Mouse (Mus musculus): ENCODE results near the gene Fgfr2. TPM values are rescaled to one million over a fixed set of nuclear protein-coding genes. Genes with fewer than 3 reads are reported as not detected.

Gene Fgfr2
- polyA plus RNA-seq, 1 experiment, result 14.8 TPM

- Histone ChIP-seq H3K36me3 (ENCODE audit: control insufficient read depth, insufficient read depth, low read length) (no peaks in the 10 kb centered on the region), H3K27me3 (replicated peaks; ENCODE audit: control insufficient read depth, insufficient read depth, low read length) (no peaks in the 10 kb centered on the region), H3K27ac (ENCODE audit: insufficient read depth, low read depth, low read length) (no peak overlapping the region), H3K4me3 (ENCODE audit: insufficient read depth, low read depth, low read length) (no peak overlapping the region), H3K4me1 (ENCODE audit: control insufficient read depth, insufficient read depth, low read length) (no peaks in the 10 kb centered on the region)
- TF ChIP-seq CTCF (conservative IDR thresholded peaks at IDR 0.05; ENCODE audit: insufficient read depth, insufficient read length, low read depth, low read length), result no peak
- TF ChIP-seq POLR2A (IDR thresholded peaks at IDR 0.05; ENCODE audit: low read depth, low read length), result no peak
- no peak for DNase-seq
- WGBS, result 63% methylated on average over 12 of the region's 12 CpGs
These were observed 2755.7 kb downstream of the Fgfr2 start for GRCm38 (mm10) chr7:130367222-130368035.

- no peaks in the 10 kb centered on the region for H3K4me1 ChIP-seq (ENCODE audit: control insufficient read depth, insufficient read depth, low read length)
- no peak overlapping the region for H3K27ac ChIP-seq (ENCODE audit: insufficient read depth, low read depth, low read length)
- WGBS, result 96% methylated on average over 10 of the region's 10 CpGs
- no peak overlapping the region for H3K4me3 ChIP-seq (ENCODE audit: insufficient read depth, low read depth, low read length)
- H3K36me3 ChIP-seq (ENCODE audit: control insufficient read depth, insufficient read depth, low read length), result no peaks in the 10 kb centered on the region
- H3K27me3 ChIP-seq (replicated peaks; ENCODE audit: control insufficient read depth, insufficient read depth, low read length), result no peaks in the 10 kb centered on the region
- DNase-seq, result no peak
- no peak for TF ChIP-seq POLR2A (IDR thresholded peaks at IDR 0.05; ENCODE audit: low read depth, low read length)
- TF ChIP-seq CTCF (conservative IDR thresholded peaks at IDR 0.05; ENCODE audit: insufficient read depth, insufficient read length, low read depth, low read length), result no peak
These were observed 2757.4 kb downstream of the Fgfr2 start for GRCm38 (mm10) chr7:130365711-130366110.

DNA sequence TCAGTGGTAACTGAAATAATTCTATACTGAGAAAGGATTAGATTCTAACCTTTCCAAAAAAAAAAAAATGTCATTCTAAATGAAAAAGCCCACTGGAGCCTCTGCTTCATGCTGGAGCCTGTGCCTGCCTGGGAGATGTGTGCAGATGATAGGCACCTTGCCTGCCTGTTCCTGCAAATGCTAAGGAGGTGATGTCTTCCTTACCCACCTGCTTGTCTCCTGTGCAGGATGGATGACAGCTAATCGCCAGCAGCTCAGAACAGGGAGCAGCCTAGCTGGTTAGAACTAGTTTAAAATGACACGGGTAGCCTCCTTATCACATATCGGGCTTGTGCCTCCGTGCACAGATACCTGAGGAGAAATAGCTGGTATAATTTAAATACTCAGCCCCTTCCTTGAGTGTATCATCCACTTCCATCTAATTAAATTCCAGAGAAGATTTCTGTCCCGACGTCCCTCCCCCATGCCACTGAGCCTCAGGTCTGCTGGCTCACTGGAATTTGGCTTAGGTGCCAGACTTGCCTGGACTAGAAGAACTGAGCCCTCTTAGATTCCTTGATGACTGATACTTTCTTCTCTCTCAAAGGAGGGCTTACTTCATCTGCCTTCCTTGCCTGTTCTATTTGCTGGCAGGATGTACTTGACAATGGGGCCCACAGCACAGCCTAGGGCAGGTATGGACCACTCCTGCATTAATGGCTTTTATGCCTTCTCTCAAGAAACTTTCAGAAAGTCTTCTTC lies 2782.6 kb downstream of the Fgfr2 start:
- no peak for DNase-seq
- Histone ChIP-seq H3K4me1 (ENCODE audit: control insufficient read depth, insufficient read depth, low read length) (no peaks in the 10 kb centered on the region), H3K27me3 (replicated peaks; ENCODE audit: control insufficient read depth, insufficient read depth, low read length) (no peaks in the 10 kb centered on the region), H3K36me3 (ENCODE audit: control insufficient read depth, insufficient read depth, low read length) (no peaks in the 10 kb centered on the region), H3K4me3 (ENCODE audit: insufficient read depth, low read depth, low read length) (no peak overlapping the region), H3K27ac (ENCODE audit: insufficient read depth, low read depth, low read length) (no peak overlapping the region)
- TF ChIP-seq CTCF (conservative IDR thresholded peaks at IDR 0.05; ENCODE audit: insufficient read depth, insufficient read length, low read depth, low read length) (no peak), POLR2A (IDR thresholded peaks at IDR 0.05; ENCODE audit: low read depth, low read length) (no peak)
- 46% methylated on average over 6 of the region's 6 CpGs for WGBS

DNA sequence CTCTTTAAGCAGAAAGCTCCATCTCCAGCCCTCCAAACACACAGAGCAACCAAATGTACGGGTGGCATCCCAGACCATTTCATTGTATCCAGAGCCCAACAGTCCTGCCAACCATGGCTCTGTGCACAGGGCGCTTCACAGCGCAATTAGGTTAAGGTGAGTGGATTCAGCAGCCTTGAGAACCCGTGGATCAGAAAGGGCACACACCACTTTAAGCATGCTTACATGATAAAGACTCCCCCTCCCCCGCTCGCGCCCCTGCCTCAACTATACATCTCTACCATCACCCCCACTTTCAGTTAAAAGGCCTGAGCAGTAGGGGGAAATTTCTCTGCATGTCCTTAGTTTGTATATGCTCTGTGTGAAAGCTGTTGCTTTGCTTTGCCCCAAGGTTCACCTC lies 2785.5 kb downstream of the Fgfr2 start:
- 93% methylated on average over 7 of the region's 7 CpGs for WGBS
- DNase-seq, result no peak
- Histone ChIP-seq H3K27ac (ENCODE audit: insufficient read depth, low read depth, low read length) (no peak overlapping the region), H3K36me3 (ENCODE audit: control insufficient read depth, insufficient read depth, low read length) (no peaks in the 10 kb centered on the region), H3K4me1 (ENCODE audit: control insufficient read depth, insufficient read depth, low read length) (no peaks in the 10 kb centered on the region), H3K27me3 (replicated peaks; ENCODE audit: control insufficient read depth, insufficient read depth, low read length) (no peaks in the 10 kb centered on the region), H3K4me3 (ENCODE audit: insufficient read depth, low read depth, low read length) (no peak overlapping the region)
- TF ChIP-seq CTCF (conservative IDR thresholded peaks at IDR 0.05; ENCODE audit: insufficient read depth, insufficient read length, low read depth, low read length), result no peak
- no peak for TF ChIP-seq POLR2A (IDR thresholded peaks at IDR 0.05; ENCODE audit: low read depth, low read length)

- Histone ChIP-seq H3K36me3 (ENCODE audit: control insufficient read depth, insufficient read depth, low read length) (no peaks in the 10 kb centered on the region), H3K27me3 (replicated peaks; ENCODE audit: control insufficient read depth, insufficient read depth, low read length) (no peaks in the 10 kb centered on the region), H3K4me1 (ENCODE audit: control insufficient read depth, insufficient read depth, low read length) (no peaks in the 10 kb centered on the region), H3K4me3 (ENCODE audit: insufficient read depth, low read depth, low read length) (no peak overlapping the region), H3K27ac (ENCODE audit: insufficient read depth, low read depth, low read length) (peak overlapping the region; percentile 26; the same call in 1 of the 2 replicates)
- TF ChIP-seq CTCF (conservative IDR thresholded peaks at IDR 0.05; ENCODE audit: insufficient read depth, insufficient read length, low read depth, low read length), result no peak
- TF ChIP-seq POLR2A (IDR thresholded peaks at IDR 0.05; ENCODE audit: low read depth, low read length), result no peak
- DNase-seq, result peak; percentile 56
- WGBS, result 21% methylated on average over 4 of the region's 4 CpGs
These were observed 2787.6 kb downstream of the Fgfr2 start for GRCm38 (mm10) chr7:130335440-130336051.

DNA sequence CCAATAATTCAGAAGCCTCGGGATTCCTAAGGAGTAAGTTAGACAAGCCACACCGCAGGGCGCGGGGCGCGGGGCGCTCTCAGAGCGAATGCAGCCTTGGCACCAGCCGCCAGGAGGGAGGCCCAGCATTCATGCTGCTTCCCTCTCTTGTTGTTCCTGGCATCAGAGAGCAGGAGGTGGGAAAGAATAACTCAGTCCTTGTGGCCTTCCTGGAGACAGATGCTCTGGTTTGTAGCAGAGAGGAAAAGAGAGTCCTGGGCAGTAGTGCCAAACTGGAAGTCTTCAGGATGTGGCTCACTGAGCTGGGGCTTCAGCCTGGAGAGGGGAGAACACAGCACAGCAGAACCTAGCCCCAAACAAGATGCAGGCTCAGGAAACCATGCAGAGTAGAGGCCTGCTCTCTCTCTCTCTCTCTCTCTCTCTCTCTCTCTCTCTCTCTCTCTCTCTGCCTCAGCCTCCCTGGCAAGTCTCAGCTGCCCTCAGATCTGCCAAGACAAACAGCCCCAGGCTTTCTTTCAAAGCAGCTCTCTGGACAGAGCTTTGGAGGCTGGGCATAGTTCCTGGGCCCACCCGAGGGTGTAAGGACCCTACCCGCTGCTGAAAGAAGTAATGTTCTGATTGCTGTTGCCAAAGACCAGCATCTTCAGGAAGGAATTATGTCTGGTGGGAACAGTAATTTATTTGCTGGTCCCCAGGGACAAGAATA lies 2790.5 kb downstream of the Fgfr2 start:
- Histone ChIP-seq H3K4me3 (ENCODE audit: insufficient read depth, low read depth, low read length) (no peak overlapping the region), H3K27ac (ENCODE audit: insufficient read depth, low read depth, low read length) (no peak overlapping the region), H3K4me1 (ENCODE audit: control insufficient read depth, insufficient read depth, low read length) (no peaks in the 10 kb centered on the region), H3K27me3 (replicated peaks; ENCODE audit: control insufficient read depth, insufficient read depth, low read length) (no peaks in the 10 kb centered on the region), H3K36me3 (ENCODE audit: control insufficient read depth, insufficient read depth, low read length) (no peaks in the 10 kb centered on the region)
- TF ChIP-seq POLR2A (IDR thresholded peaks at IDR 0.05; ENCODE audit: low read depth, low read length) (no peak), CTCF (conservative IDR thresholded peaks at IDR 0.05; ENCODE audit: insufficient read depth, insufficient read length, low read depth, low read length) (no peak)
- no peak for DNase-seq
- 82% methylated on average over 11 of the region's 11 CpGs for WGBS

All from kidney, adult 2 months (tissue).